Mouse (Mus musculus): ENCODE data around the gene Grhpr.

- TF ChIP-seq MAFK (IDR thresholded peaks at IDR 0.05; ENCODE audit: insufficient read depth, low read depth, low read length) = no peak
- TF ChIP-seq ZNF384 (IDR thresholded peaks at IDR 0.05; ENCODE audit: low read depth, low read length) = no peak
- TF ChIP-seq ZC3H11A (IDR thresholded peaks at IDR 0.05; ENCODE audit: borderline replicate concordance, low read depth, low read length) = no peak
- TF ChIP-seq CHD2 (IDR thresholded peaks at IDR 0.05; ENCODE audit: low read depth, low read length) = no peak
These were observed 32.9 kb upstream of the Grhpr start for GRCm38 (mm10) chr4:44948314-44948713.

Data from ES-E14 (cell line).